Mouse (Mus musculus) lung, postnatal 0 days (tissue): ENCODE results near the gene Akip1.

Source experiments
- CTCF ChIP-seq: IDR thresholded peaks from 2 replicates; pipeline ENCODE4 v1.5.1; 2016; ENCODE audit warnings: antibody characterized with exemption, mild to moderate bottlenecking
- EP300 ChIP-seq: IDR thresholded peaks from 2 replicates; pipeline ENCODE4 v1.6.1; 2016; ENCODE audit warnings: antibody characterized with exemption, mild to moderate bottlenecking, control low read depth

GRCm38 (mm10) chr7:109690101-109690500, 13.4 kb upstream of the Akip1 start:
- TF ChIP-seq CTCF (peak; percentile 64), EP300 (no peak)
